Mouse (Mus musculus): Measurements from ENCODE around the gene Llgl2. TPM values are rescaled to one million over a fixed set of nuclear protein-coding genes. Genes with fewer than 3 reads are reported as not detected.

The Llgl2 gene
- total and polyA plus RNA-seq, 2 experiments, result 15.8 to 46.8 TPM

- TF ChIP-seq CTCF (IDR thresholded peaks at IDR 0.05; ENCODE audit: low read depth, low read length) (no peak), POLR2A (IDR thresholded peaks at IDR 0.05; ENCODE audit: extremely low read depth, insufficient read depth, low read length) (no peak)
- H3K9ac ChIP-seq (ENCODE audit: low read depth, low read length), result no peak overlapping the region
- H3K27ac ChIP-seq (replicated peaks; ENCODE audit: insufficient read depth, low read depth, low read length), result no peak overlapping the region
- no peak for DNase-seq (ENCODE audit: extremely low read depth, low read depth, low spot score)
- no peak overlapping the region for H3K4me3 ChIP-seq (ENCODE audit: insufficient read depth, low read depth, low read length)
- H3K36me3 ChIP-seq (ENCODE audit: control insufficient read depth, insufficient read depth, low read length), result peaks cover 3% of the 10 kb centered on the region; the same call in 1 of the 2 replicates
- H3K79me2 ChIP-seq (ENCODE audit: control insufficient read depth, insufficient read depth, low read length), result no peaks in the 10 kb centered on the region
- H3K27me3 ChIP-seq (ENCODE audit: control insufficient read depth, insufficient read depth, low read length), result no peaks in the 10 kb centered on the region
- WGBS, result 89% methylated on average over 9 of the region's 9 CpGs
- no peaks in the 10 kb centered on the region for H3K4me1 ChIP-seq (ENCODE audit: control insufficient read depth, insufficient read depth, low read length)
Measured at GRCm38 (mm10) chr11:115893071-115893470, 69.2 kb downstream of the Llgl2 start.

GRCm38 (mm10) chr11:115894755-115895520 is 71.1 kb downstream of the Llgl2 start:
- Histone ChIP-seq H3K4me3 (ENCODE audit: insufficient read depth, low read depth, low read length) (no peak overlapping the region), H3K27me3 (ENCODE audit: control insufficient read depth, insufficient read depth, low read length) (no peaks in the 10 kb centered on the region), H3K9ac (ENCODE audit: low read depth, low read length) (no peak overlapping the region), H3K79me2 (ENCODE audit: control insufficient read depth, insufficient read depth, low read length) (no peaks in the 10 kb centered on the region), H3K4me1 (ENCODE audit: control insufficient read depth, insufficient read depth, low read length) (no peaks in the 10 kb centered on the region), H3K27ac (replicated peaks; ENCODE audit: insufficient read depth, low read depth, low read length) (no peak overlapping the region), H3K36me3 (ENCODE audit: control insufficient read depth, insufficient read depth, low read length) (peaks cover 3% of the 10 kb centered on the region; the same call in 1 of the 2 replicates)
- DNase-seq (ENCODE audit: extremely low read depth, low read depth, low spot score), result no peak
- TF ChIP-seq POLR2A (IDR thresholded peaks at IDR 0.05; ENCODE audit: extremely low read depth, insufficient read depth, low read length), result no peak
- peak; percentile 24; the same call in 1 of the 2 replicates for TF ChIP-seq CTCF (IDR thresholded peaks at IDR 0.05; ENCODE audit: low read depth, low read length)
- WGBS, result 90% methylated on average over 14 of the region's 14 CpGs

- 89% methylated on average over 7 of the region's 7 CpGs for WGBS
- Histone ChIP-seq H3K27ac (replicated peaks; ENCODE audit: insufficient read depth, low read depth, low read length) (no peak overlapping the region), H3K4me3 (ENCODE audit: insufficient read depth, low read depth, low read length) (no peak overlapping the region), H3K36me3 (ENCODE audit: control insufficient read depth, insufficient read depth, low read length) (peaks cover 3% of the 10 kb centered on the region; the same call in 1 of the 2 replicates), H3K4me1 (ENCODE audit: control insufficient read depth, insufficient read depth, low read length) (0 out of 2 replicates have a peak, but pooled peaks cover 1% of the 10 kb centered on the region), H3K79me2 (ENCODE audit: control insufficient read depth, insufficient read depth, low read length) (no peaks in the 10 kb centered on the region), H3K27me3 (ENCODE audit: control insufficient read depth, insufficient read depth, low read length) (no peaks in the 10 kb centered on the region), H3K9ac (ENCODE audit: low read depth, low read length) (no peak overlapping the region)
- no peak for DNase-seq (ENCODE audit: extremely low read depth, low read depth, low spot score)
- TF ChIP-seq POLR2A (IDR thresholded peaks at IDR 0.05; ENCODE audit: extremely low read depth, insufficient read depth, low read length) (no peak), CTCF (IDR thresholded peaks at IDR 0.05; ENCODE audit: low read depth, low read length) (no peak)
Measured at GRCm38 (mm10) chr11:115898446-115898845, 74.6 kb downstream of the Llgl2 start.

GRCm38 (mm10) chr11:115898886-115899285 is 75.0 kb downstream of the Llgl2 start:
- H3K4me1 ChIP-seq (ENCODE audit: control insufficient read depth, insufficient read depth, low read length), result 0 out of 2 replicates have a peak, but pooled peaks cover 1% of the 10 kb centered on the region
- WGBS, result 50% methylated on average over 4 of the region's 4 CpGs

GRCm38 (mm10) chr11:115899486-115900266 is 75.8 kb downstream of the Llgl2 start, which contains the start of gene Smim5:
Smim5 (plus strand) TSS chr11:115899966.
- H3K9ac ChIP-seq (ENCODE audit: low read depth, low read length), result no peak within 1 kb of the TSS
- no peaks in the 10 kb centered on the region for H3K27me3 ChIP-seq (ENCODE audit: control insufficient read depth, insufficient read depth, low read length)
- no peak within 1 kb of the TSS for H3K27ac ChIP-seq (replicated peaks; ENCODE audit: insufficient read depth, low read depth, low read length)
- no peaks in the 10 kb centered on the region for H3K36me3 ChIP-seq (ENCODE audit: control insufficient read depth, insufficient read depth, low read length)
- H3K79me2 ChIP-seq (ENCODE audit: control insufficient read depth, insufficient read depth, low read length), result no peaks in the 10 kb centered on the region
- no peak for DNase-seq (ENCODE audit: extremely low read depth, low read depth, low spot score)
- 66% methylated on average over 16 of the region's 16 CpGs for WGBS
- TF ChIP-seq POLR2A (IDR thresholded peaks at IDR 0.05; ENCODE audit: extremely low read depth, insufficient read depth, low read length) (no peak), CTCF (IDR thresholded peaks at IDR 0.05; ENCODE audit: low read depth, low read length) (no peak)
- H3K4me1 ChIP-seq (ENCODE audit: control insufficient read depth, insufficient read depth, low read length), result 0 out of 2 replicates have a peak, but pooled peaks cover 1% of the 10 kb centered on the region
- no peak within 1 kb of the TSS for H3K4me3 ChIP-seq (ENCODE audit: insufficient read depth, low read depth, low read length)

More at GRCm38 (mm10) chr11:115898886-115899285, 75.0 kb downstream of the Llgl2 start:
- H3K27ac ChIP-seq (replicated peaks; ENCODE audit: insufficient read depth, low read depth, low read length), result no peak overlapping the region
- no peak overlapping the region for H3K4me3 ChIP-seq (ENCODE audit: insufficient read depth, low read depth, low read length)
- H3K27me3 ChIP-seq (ENCODE audit: control insufficient read depth, insufficient read depth, low read length), result no peaks in the 10 kb centered on the region
- H3K36me3 ChIP-seq (ENCODE audit: control insufficient read depth, insufficient read depth, low read length), result peaks cover 2% of the 10 kb centered on the region; the same call in 1 of the 2 replicates
- no peaks in the 10 kb centered on the region for H3K79me2 ChIP-seq (ENCODE audit: control insufficient read depth, insufficient read depth, low read length)
- no peak overlapping the region for H3K9ac ChIP-seq (ENCODE audit: low read depth, low read length)
- no peak for TF ChIP-seq POLR2A (IDR thresholded peaks at IDR 0.05; ENCODE audit: extremely low read depth, insufficient read depth, low read length)
- peak; percentile 79 for TF ChIP-seq CTCF (IDR thresholded peaks at IDR 0.05; ENCODE audit: low read depth, low read length)
- DNase-seq (ENCODE audit: extremely low read depth, low read depth, low spot score), result peak; percentile 10

Measured in liver, adult 2 months (tissue).